Mouse (Mus musculus): Measurements from ENCODE around the gene Usp47. TPM values are rescaled to one million over a fixed set of nuclear protein-coding genes. Genes with fewer than 3 reads are reported as not detected.

Usp47 gene
- polyA plus RNA-seq, 1 experiment: 28.7 TPM

GRCm38 (mm10) chr7:112154445-112154844 is 131.1 kb downstream of the Usp47 start:
- no peaks in the 10 kb centered on the region for H3K79me2 ChIP-seq (ENCODE audit: control insufficient read depth, insufficient read depth)
- H3K36me3 ChIP-seq (ENCODE audit: control insufficient read depth, insufficient read depth): no peaks in the 10 kb centered on the region
- H3ac ChIP-seq (ENCODE audit: control insufficient read depth, insufficient read length): no peak overlapping the region
- no peak overlapping the region for H3K4me3 ChIP-seq
- no peaks in the 10 kb centered on the region for H3K27me3 ChIP-seq (ENCODE audit: control insufficient read depth, insufficient read depth, insufficient read length)
- peak overlapping the region; percentile 44 for H3K4me2 ChIP-seq (ENCODE audit: low read depth)
- no peak for TF ChIP-seq E2F4 (IDR thresholded peaks at IDR 0.05; ENCODE audit: insufficient read depth)
- TF ChIP-seq CEBPB (IDR thresholded peaks at IDR 0.05; ENCODE audit: insufficient read depth, poor library complexity, severe bottlenecking): 0 out of 2 replicates have a peak, but pooled peaks have one; percentile 8

- no peaks in the 10 kb centered on the region for H3K27me3 ChIP-seq (ENCODE audit: control insufficient read depth, insufficient read depth, insufficient read length)
- no peaks in the 10 kb centered on the region for H3K79me2 ChIP-seq (ENCODE audit: control insufficient read depth, insufficient read depth)
- H3K4me2 ChIP-seq (ENCODE audit: low read depth): peak overlapping the region; percentile 44
- no peak overlapping the region for H3K4me3 ChIP-seq
- H3ac ChIP-seq (ENCODE audit: control insufficient read depth, insufficient read length): no peak overlapping the region
- TF ChIP-seq SRF (IDR thresholded peaks at IDR 0.05; ENCODE audit: control insufficient read depth, insufficient read length, low read depth): no peak
- TF ChIP-seq POLR2A (IDR thresholded peaks at IDR 0.05; ENCODE audit: insufficient read length, low read depth): no peak
- no peak for TF ChIP-seq REST (IDR thresholded peaks at IDR 0.05; ENCODE audit: insufficient read depth, insufficient read length)
- no peak for TF ChIP-seq MAX (IDR thresholded peaks at IDR 0.05; ENCODE audit: low read depth)
- TF ChIP-seq USF1 (IDR thresholded peaks at IDR 0.05; ENCODE audit: low read depth): no peak
- no peak for TF ChIP-seq MYOD1 (IDR thresholded peaks at IDR 0.05; ENCODE audit: control insufficient read depth in 1 of 3, insufficient read length in 2 of 3, low read depth in 2 of 3)
- TF ChIP-seq TCF3 (IDR thresholded peaks at IDR 0.05; ENCODE audit: insufficient read length, low read depth): no peak
- TF ChIP-seq TCF12 (IDR thresholded peaks at IDR 0.05; ENCODE audit: insufficient read depth, poor library complexity, severe bottlenecking): no peak
- TF ChIP-seq CEBPB (IDR thresholded peaks at IDR 0.05; ENCODE audit: insufficient read depth, poor library complexity, severe bottlenecking): no peak
- TF ChIP-seq E2F4 (IDR thresholded peaks at IDR 0.05; ENCODE audit: insufficient read depth): no peak
- TF ChIP-seq POLR2AphosphoS2 (IDR thresholded peaks at IDR 0.05; ENCODE audit: insufficient read length, low read depth): no peak
- TF ChIP-seq MYOG (IDR thresholded peaks at IDR 0.05; ENCODE audit: control insufficient read depth in 1 of 3, insufficient read depth in 1 of 3, insufficient read length in 2 of 3, low read depth in 2 of 3): no peak
- H3K36me3 ChIP-seq (ENCODE audit: control insufficient read depth, insufficient read depth): no peaks in the 10 kb centered on the region
These were observed 131.9 kb downstream of the Usp47 start for GRCm38 (mm10) chr7:112155194-112155593.

GRCm38 (mm10) chr7:112157584-112158315 is 134.4 kb downstream of the Usp47 start:
- no peaks in the 10 kb centered on the region for H3K36me3 ChIP-seq (ENCODE audit: control insufficient read depth, insufficient read depth)
- no peak overlapping the region for H3ac ChIP-seq (ENCODE audit: control insufficient read depth, insufficient read length)
- no peak for TF ChIP-seq E2F4 (IDR thresholded peaks at IDR 0.05; ENCODE audit: insufficient read depth)
- no peak for TF ChIP-seq SRF (IDR thresholded peaks at IDR 0.05; ENCODE audit: control insufficient read depth, insufficient read length, low read depth)
- TF ChIP-seq USF1 (IDR thresholded peaks at IDR 0.05; ENCODE audit: low read depth): no peak
- TF ChIP-seq MAX (IDR thresholded peaks at IDR 0.05; ENCODE audit: low read depth): no peak
- no peak for TF ChIP-seq TCF3 (IDR thresholded peaks at IDR 0.05; ENCODE audit: insufficient read length, low read depth)
- TF ChIP-seq MYOG (IDR thresholded peaks at IDR 0.05; ENCODE audit: control insufficient read depth in 1 of 3, insufficient read depth in 1 of 3, insufficient read length in 2 of 3, low read depth in 2 of 3): no peak
- TF ChIP-seq TCF12 (IDR thresholded peaks at IDR 0.05; ENCODE audit: insufficient read depth, poor library complexity, severe bottlenecking): no peak
- TF ChIP-seq REST (IDR thresholded peaks at IDR 0.05; ENCODE audit: insufficient read depth, insufficient read length): no peak
- TF ChIP-seq POLR2AphosphoS2 (IDR thresholded peaks at IDR 0.05; ENCODE audit: insufficient read length, low read depth): no peak
- TF ChIP-seq POLR2A (IDR thresholded peaks at IDR 0.05; ENCODE audit: insufficient read length, low read depth): no peak
- TF ChIP-seq CEBPB (IDR thresholded peaks at IDR 0.05; ENCODE audit: insufficient read depth, poor library complexity, severe bottlenecking): no peak
- no peak for TF ChIP-seq MYOD1 (IDR thresholded peaks at IDR 0.05; ENCODE audit: control insufficient read depth in 1 of 3, insufficient read length in 2 of 3, low read depth in 2 of 3)
- H3K27me3 ChIP-seq (ENCODE audit: control insufficient read depth, insufficient read depth, insufficient read length): no peaks in the 10 kb centered on the region
- H3K4me3 ChIP-seq: no peak overlapping the region
- H3K4me2 ChIP-seq (ENCODE audit: low read depth): no peak overlapping the region
- no peaks in the 10 kb centered on the region for H3K79me2 ChIP-seq (ENCODE audit: control insufficient read depth, insufficient read depth)

GRCm38 (mm10) chr7:112158316-112158741 is 135.0 kb downstream of the Usp47 start:
- Histone ChIP-seq H3ac (ENCODE audit: control insufficient read depth, insufficient read length) (no peak overlapping the region), H3K36me3 (ENCODE audit: control insufficient read depth, insufficient read depth) (no peaks in the 10 kb centered on the region), H3K27me3 (ENCODE audit: control insufficient read depth, insufficient read depth, insufficient read length) (no peaks in the 10 kb centered on the region), H3K4me2 (ENCODE audit: low read depth) (no peak overlapping the region), H3K4me3 (no peak overlapping the region), H3K79me2 (ENCODE audit: control insufficient read depth, insufficient read depth) (no peaks in the 10 kb centered on the region)
- TF ChIP-seq TCF12 (IDR thresholded peaks at IDR 0.05; ENCODE audit: insufficient read depth, poor library complexity, severe bottlenecking) (no peak), POLR2A (IDR thresholded peaks at IDR 0.05; ENCODE audit: insufficient read length, low read depth) (no peak), SRF (IDR thresholded peaks at IDR 0.05; ENCODE audit: control insufficient read depth, insufficient read length, low read depth) (no peak), REST (IDR thresholded peaks at IDR 0.05; ENCODE audit: insufficient read depth, insufficient read length) (no peak), MAX (IDR thresholded peaks at IDR 0.05; ENCODE audit: low read depth) (no peak), MYOD1 (IDR thresholded peaks at IDR 0.05; ENCODE audit: control insufficient read depth in 1 of 3, insufficient read length in 2 of 3, low read depth in 2 of 3) (no peak), CEBPB (IDR thresholded peaks at IDR 0.05; ENCODE audit: insufficient read depth, poor library complexity, severe bottlenecking) (no peak), USF1 (IDR thresholded peaks at IDR 0.05; ENCODE audit: low read depth) (no peak), POLR2AphosphoS2 (IDR thresholded peaks at IDR 0.05; ENCODE audit: insufficient read length, low read depth) (no peak), TCF3 (IDR thresholded peaks at IDR 0.05; ENCODE audit: insufficient read length, low read depth) (no peak), MYOG (IDR thresholded peaks at IDR 0.05; ENCODE audit: control insufficient read depth in 1 of 3, insufficient read depth in 1 of 3, insufficient read length in 2 of 3, low read depth in 2 of 3) (no peak), E2F4 (IDR thresholded peaks at IDR 0.05; ENCODE audit: insufficient read depth) (no peak)
